In genomic region chr2:102253204-102253603, GRCm38 (mm10) we compare ENCODE assay signal across 17 mouse cellular contexts.
DNase-seq lines count a peak whose midpoint lies in the region; ATAC-seq and TF ChIP-seq lines count a peak whose summit lies in the region.
"Had no signal": no experiment of that assay in that cellular context is flagged by ENCODE, and none has a peak within 500 bp of the region (broad histone marks: within the 10 kb centered on the region; RNA-seq: fewer than 3 reads in every experiment).

No protein-coding gene starts in this region.

- peak; percentile 51 for ATAC-seq in frontal cortex, adult (ENCODE audit: low TSS enrichment)
- ATAC-seq in forebrain, embryonic 16.5 days: no peak
- ATAC-seq: forebrain, embryonic 15.5 days had no signal

- H3K27me3 ChIP-seq in forebrain, embryonic 16.5 days (replicated peaks; ENCODE audit: control insufficient read depth, insufficient read depth, low read length): no peaks in the 10 kb centered on the region
- H3K27me3 ChIP-seq: CH12.LX; forebrain, embryonic 15.5 days had no signal

- H3K9ac ChIP-seq in forebrain, embryonic 16.5 days (replicated peaks; ENCODE audit: low read depth, low read length): no peak overlapping the region
- H3K9ac ChIP-seq: embryonic facial prominence, embryonic 12.5 days; forebrain, embryonic 15.5 days; hindbrain, embryonic 13.5 days had no signal

- no peak overlapping the region for H3K4me3 ChIP-seq in left cerebral cortex, adult 2 months
- no peak overlapping the region for H3K4me3 ChIP-seq in forebrain, embryonic 16.5 days (replicated peaks; ENCODE audit: low read length)
- H3K4me3 ChIP-seq: embryonic facial prominence, embryonic 12.5 days; forebrain, embryonic 15.5 days; gastrocnemius, adult 2 months; heart, embryonic 10.5 days; hindbrain, embryonic 13.5 days had no signal

- WGBS in forebrain, embryonic 16.5 days: 89% methylated on average over 7 of the region's 7 CpGs

- peaks cover 10% of the 10 kb centered on the region for H3K4me1 ChIP-seq in forebrain, embryonic 16.5 days (replicated peaks; ENCODE audit: control insufficient read depth, insufficient read depth, low read length)

- TF ChIP-seq CTCF in left cerebral cortex, adult 2 months (IDR thresholded peaks at IDR 0.05): no peak

- H3K36me3 ChIP-seq in forebrain, embryonic 16.5 days (ENCODE audit: control insufficient read depth, insufficient read depth): no peaks in the 10 kb centered on the region
- H3K36me3 ChIP-seq: embryonic facial prominence, embryonic 12.5 days; forebrain, embryonic 15.5 days; heart, embryonic 10.5 days; hindbrain, embryonic 13.5 days had no signal

- DNase-seq in frontal cortex, postnatal 10 days (ENCODE audit: low spot score in 2 of 2): no peak
- DNase-seq in left cerebral cortex, adult 2 months (ENCODE audit: extremely low spot score in 1 of 2, low spot score in 2 of 2): no peak
- DNase-seq in left cerebral cortex, adult 11 months (ENCODE audit: low spot score): no peak
- peak; percentile 23 to 45 for DNase-seq in right cerebral cortex, postnatal 36 days (ENCODE audit: low spot score in 2 of 2)
- no peak for DNase-seq in right cerebral cortex, postnatal 14 days
- no peak for DNase-seq in Muller cell, postnatal 12 days (ENCODE audit: inconsistent ontology term)
- DNase-seq: cerebellum, adult 11 months; gastrocnemius, adult 2 months; gastrocnemius, postnatal 25 days had no signal

- no peak overlapping the region for H3K4me2 ChIP-seq in forebrain, embryonic 16.5 days (ENCODE audit: low read length)
- H3K4me2 ChIP-seq: embryonic facial prominence, embryonic 12.5 days; forebrain, embryonic 15.5 days; hindbrain, embryonic 13.5 days had no signal

- H3K27ac ChIP-seq in left cerebral cortex, adult 2 months: peak overlapping the region; percentile 53
- no peak overlapping the region for H3K27ac ChIP-seq in forebrain, embryonic 16.5 days (ENCODE audit: low read length)
- H3K27ac ChIP-seq: embryonic facial prominence, embryonic 12.5 days; forebrain, embryonic 15.5 days; gastrocnemius, adult 2 months; heart, embryonic 10.5 days; hindbrain, embryonic 13.5 days; hindbrain, postnatal 0 days had no signal

- H3K9me3 ChIP-seq in forebrain, embryonic 16.5 days (ENCODE audit: control insufficient read depth, low read length): no peaks in the 10 kb centered on the region
- H3K9me3 ChIP-seq: embryonic facial prominence, embryonic 12.5 days; forebrain, embryonic 15.5 days; heart, embryonic 10.5 days; hindbrain, embryonic 13.5 days had no signal

- intact Hi-C loops in left cerebral cortex, adult 2 months (cut with DNase I): loop anchor here (5.0 kb wide), 2 partner anchors 49 to 221 kb away; no protein-coding TSS in a partner anchor

Comparison
In these comparisons a context has a peak if more than half of its experiments do, and no peak if none do; other contexts are left out.
1. DNase-seq: peak in right cerebral cortex, postnatal 36 days (2 of 2); none in frontal cortex, postnatal 10 days (0 of 2), left cerebral cortex, adult 2 months (0 of 2), left cerebral cortex, adult 11 months (single experiment), right cerebral cortex, postnatal 14 days (single experiment) and Muller cell, postnatal 12 days (single experiment).